Mouse (Mus musculus) Patski (cell line): ENCODE measurements at regions not wholly inside any gene's neighbourhood (a gene's known extent, or its start where the extent isn't known, plus 50 kb on each side); places are given as distances from the start of the nearest gene placed in this dataset.
A peak's percentile ranks its signal among the peaks of the same experiment; 100 is the strongest.
"Not testable (repeated sequence)": the region's sequence is repeated elsewhere in the genome, so short reads cannot be mapped to it uniquely, and the experiment has no call there.

Source experiments
- ATAC-seq: fragments of 100-300 bp; one replicate; pipeline ENCODE4 v1.8.0; 2021
- CTCF ChIA-PET: fragments of 350-600 bp; sonication (Branson Sonifier 250); formaldehyde crosslinking; loops from one replicate; lab custom pipeline; 2022; ENCODE audit warnings: inconsistent platforms; lab: Charles Lee
- POLR2A ChIA-PET: fragments of 350-600 bp; sonication (Branson Sonifier 250); formaldehyde crosslinking; loops from one replicate; lab custom pipeline; 2022; ENCODE audit warnings: antibody characterized with exemption, inconsistent platforms; lab: Charles Lee
- DNase-seq: peaks from one replicate; pipeline ENCODE4 v3.0.0-alpha.2; 2011; ENCODE audit warnings: low read depth, low spot score
- H3K27me3 ChIP-seq: fragments of 371-371 bp; one replicate; pipeline ENCODE4 v1.5.1; 2021
- CTCF ChIP-seq: fragments of 100-300 bp; IDR thresholded peaks from one replicate; pipeline ENCODE4 v1.5.1; 2021
- in situ Hi-C: fragments of 300-500 bp; cut with MboI; formaldehyde crosslinking; loops from 3 replicates; pipeline ENCODE4 v1.11.1; 2018; ENCODE audit warnings: low pct_unique_long_range_greater_than_20kb, mixed read lengths

DNA sequence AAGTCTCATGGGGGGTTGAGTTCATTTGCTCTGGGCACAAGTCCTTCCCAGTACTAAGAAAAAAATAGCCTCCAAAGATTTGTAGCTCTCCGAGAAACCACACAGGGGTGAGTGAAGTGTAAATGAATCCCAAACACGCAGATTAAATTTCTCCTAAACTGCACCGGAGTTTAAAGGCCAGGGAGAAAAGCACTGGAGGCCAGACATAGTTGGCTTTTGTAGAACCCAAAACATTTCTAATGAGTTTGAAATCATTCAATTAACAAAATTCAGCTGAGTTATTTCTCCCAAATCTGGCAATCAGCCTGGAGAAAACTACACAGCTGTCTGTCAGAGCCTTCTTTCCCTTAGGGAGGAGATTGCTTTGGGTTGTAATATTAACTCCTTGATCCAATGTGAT is 166.2 kb upstream of the Cdkn3 start:
- ChIA-PET CTCF (interaction anchor here (1.2 kb wide), 1 partner anchor 9 kb away, joined by 3 read pairs; no protein-coding TSS in a partner anchor), POLR2A (interaction anchor here (0.8 kb wide), 1 partner anchor 40 kb away, joined by 3 read pairs; no protein-coding TSS in a partner anchor)
- peak; percentile 26 for ATAC-seq
- H3K27me3 ChIP-seq, result no peaks in the 10 kb centered on the region
- in situ Hi-C loops, result no loop called here
- peak; percentile 57 for DNase-seq
- no peak for TF ChIP-seq CTCF

DNA sequence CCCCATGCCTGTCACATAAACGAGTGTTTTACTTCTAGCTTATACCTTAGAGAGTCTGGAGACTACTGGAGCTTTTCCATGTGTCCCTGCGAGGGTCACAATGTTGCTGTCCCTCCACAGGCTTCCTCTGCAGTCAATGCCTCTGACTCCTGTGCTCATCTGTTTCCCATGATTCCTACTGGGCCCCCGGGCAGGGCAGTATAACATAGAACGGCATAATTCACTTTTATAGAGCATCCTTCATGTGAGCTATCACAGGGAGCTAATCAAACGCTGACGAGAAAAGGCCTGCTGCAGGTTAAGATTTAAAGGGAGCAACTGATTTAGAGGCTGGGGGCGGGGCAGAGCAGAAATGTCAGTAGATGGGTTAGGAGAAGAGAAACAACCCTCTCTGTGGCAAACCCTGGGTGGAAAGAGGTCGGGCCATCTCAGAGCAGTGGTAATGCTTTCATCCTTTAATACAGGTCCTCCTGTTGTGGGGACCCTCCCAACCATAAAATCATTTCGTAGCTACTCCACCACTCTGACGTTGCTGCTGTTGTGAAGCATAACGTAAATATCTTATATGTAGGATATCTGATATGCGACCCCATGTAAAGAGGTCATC is 168.5 kb upstream of the Cdkn3 start:
- TF ChIP-seq CTCF, result no peak
- ATAC-seq (no peak), DNase-seq (no peak)
- ChIA-PET POLR2A (no interaction called here), CTCF (interaction anchor here (0.8 to 1.0 kb wide), 2 partner anchors 20 to 60 kb away, joined by 3 read pairs; no protein-coding TSS in a partner anchor)
- in situ Hi-C loops, result no loop called here
- H3K27me3 ChIP-seq, result no peaks in the 10 kb centered on the region

GRCm38 (mm10) chr14:46591211-46591610 is 169.1 kb upstream of the Cdkn3 start:
- DNase-seq, result no peak
- no peaks in the 10 kb centered on the region for H3K27me3 ChIP-seq
- CTCF ChIA-PET, result no interaction called here
- POLR2A ChIA-PET, result no interaction called here
- no peak for TF ChIP-seq CTCF
- in situ Hi-C loops, result no loop called here
- ATAC-seq, result no peak

DNA sequence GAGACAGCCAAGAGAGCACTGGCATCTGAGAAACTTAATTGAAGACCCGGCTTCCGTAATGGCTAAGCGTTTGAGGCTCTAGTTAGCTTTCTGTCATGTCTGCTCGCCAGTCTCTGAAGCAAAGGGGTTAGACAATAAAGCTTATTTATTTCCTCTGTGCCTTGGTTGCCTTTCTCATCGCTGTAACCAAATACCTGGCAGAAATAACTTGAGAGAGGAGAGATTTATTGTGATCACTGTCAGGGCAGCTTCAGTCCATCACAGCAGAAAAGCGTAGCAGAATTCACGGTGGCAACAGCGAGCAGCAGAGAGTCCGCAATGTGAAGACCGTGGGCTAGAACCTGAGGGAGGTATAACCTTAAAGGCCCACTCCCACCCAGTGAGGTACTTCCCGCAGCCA is 174.2 kb upstream of the Cdkn3 start:
- CTCF ChIA-PET, result no interaction called here
- no peaks in the 10 kb centered on the region for H3K27me3 ChIP-seq
- ATAC-seq (no peak), DNase-seq (no peak)
- POLR2A ChIA-PET, result interaction anchor here (0.7 kb wide), 1 partner anchor 54 kb away, joined by 4 read pairs; no protein-coding TSS in a partner anchor
- in situ Hi-C loops, result no loop called here
- TF ChIP-seq CTCF, result no peak

DNA sequence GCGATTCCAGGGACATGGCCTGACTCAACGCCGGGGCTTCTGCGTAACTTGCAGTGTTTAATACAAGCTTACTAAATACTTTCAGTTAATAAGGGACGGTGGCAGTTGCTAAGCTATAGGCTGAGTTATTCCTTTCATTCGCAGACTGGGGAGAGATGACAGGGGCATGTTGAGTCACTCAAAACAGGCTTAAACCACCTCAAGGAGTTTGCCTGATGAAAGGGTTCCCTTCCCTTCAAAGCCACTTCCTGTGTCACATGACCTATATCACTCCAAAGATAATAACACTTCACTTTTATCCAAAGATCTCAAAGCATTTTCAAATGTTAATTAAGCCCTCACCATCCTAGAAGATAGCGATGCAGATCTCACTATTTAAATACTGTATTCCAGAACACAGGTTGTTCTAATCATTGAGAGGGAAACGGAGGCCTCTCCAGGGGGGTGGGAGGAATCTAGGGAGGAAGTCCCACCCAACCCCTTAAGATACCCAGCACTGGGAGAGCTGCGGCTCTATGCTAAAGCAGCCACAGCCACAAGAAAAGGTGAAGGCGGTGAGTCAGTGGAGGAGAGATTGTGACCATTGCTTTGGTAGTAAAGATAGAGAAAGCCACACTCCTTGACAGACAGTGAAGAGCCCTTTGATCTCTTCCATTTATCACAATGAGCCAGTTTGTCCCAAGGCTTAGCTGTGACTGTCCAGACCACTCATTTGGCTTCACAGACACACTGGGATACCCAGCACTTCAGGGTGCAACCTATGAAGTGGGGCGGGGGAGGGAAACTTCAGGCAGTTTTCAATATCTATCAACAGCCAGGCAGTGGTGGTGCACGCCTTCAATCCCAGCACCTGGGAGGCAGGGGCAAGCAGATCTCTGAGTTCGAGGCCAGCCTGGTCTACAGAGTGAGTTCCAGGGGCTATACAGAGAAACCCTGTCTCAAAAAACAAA is 182.0 kb upstream of the Cdkn3 start:
- DNase-seq, result no peak
- no peak for ATAC-seq
- ChIA-PET CTCF (no interaction called here), POLR2A (no interaction called here)
- H3K27me3 ChIP-seq, result no peaks in the 10 kb centered on the region
- TF ChIP-seq CTCF, result no peak
- in situ Hi-C loops, result no loop called here

DNA sequence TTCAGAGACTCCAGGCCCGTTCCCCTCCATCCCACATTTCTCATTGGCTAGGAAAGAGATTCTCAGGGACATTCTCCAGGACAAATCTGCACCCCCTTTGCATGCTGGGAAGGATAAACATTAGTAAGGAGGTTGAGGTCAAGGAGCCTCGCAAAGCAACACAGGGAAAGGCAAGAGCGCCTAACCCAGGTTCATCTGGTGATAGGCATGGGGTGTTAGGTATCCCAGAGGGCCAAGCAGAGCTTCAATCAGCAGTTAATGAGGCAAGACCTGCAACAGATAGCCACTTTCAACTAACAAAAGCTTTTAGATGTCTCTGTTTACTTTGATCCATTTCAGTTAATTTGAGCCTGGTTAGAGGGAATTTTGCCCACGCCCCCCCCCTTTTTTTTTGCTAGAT is 184.5 kb upstream of the Cdkn3 start:
- in situ Hi-C loops, result no loop called here
- no peaks in the 10 kb centered on the region for H3K27me3 ChIP-seq
- ChIA-PET POLR2A (interaction anchor here (0.6 kb wide), 1 partner anchor 66 kb away, joined by 3 read pairs; no protein-coding TSS in a partner anchor), CTCF (interaction anchor here (1.4 kb wide), 1 partner anchor 21 kb away, joined by 3 read pairs; no protein-coding TSS in a partner anchor)
- DNase-seq, result no peak
- ATAC-seq, result no peak
- TF ChIP-seq CTCF, result no peak

DNA sequence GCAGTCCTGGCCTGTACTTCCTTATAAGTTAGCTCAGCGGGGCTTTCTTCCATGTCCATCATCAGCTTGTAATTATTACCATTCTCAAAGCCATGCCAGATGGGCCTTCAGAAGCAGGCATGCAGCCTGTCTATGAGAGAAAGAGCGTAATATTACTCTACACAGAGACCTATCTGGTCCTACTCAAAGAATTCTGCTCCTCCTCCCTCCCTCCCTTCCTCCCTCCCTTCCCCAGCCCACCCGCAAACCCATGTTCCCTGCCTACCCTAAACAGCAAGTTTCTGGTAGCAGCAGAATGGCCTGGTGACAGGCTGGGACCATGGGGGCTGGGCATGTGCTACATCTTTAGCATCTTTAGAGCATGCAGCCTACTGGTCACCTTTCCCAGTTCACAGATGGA is 184.9 kb upstream of the Cdkn3 start:
- TF ChIP-seq CTCF, result no peak
- CTCF ChIA-PET, result interaction anchor here (1.4 kb wide), 1 partner anchor 22 kb away, joined by 3 read pairs; no protein-coding TSS in a partner anchor
- POLR2A ChIA-PET, result no interaction called here
- no peak for DNase-seq
- in situ Hi-C loops, result no loop called here
- H3K27me3 ChIP-seq, result no peaks in the 10 kb centered on the region
- no peak for ATAC-seq

GRCm38 (mm10) chr14:46573401-46573800 is 182.9 kb upstream of the Bmp4 start:
- no peak for TF ChIP-seq CTCF
- in situ Hi-C loops, result no loop called here
- ATAC-seq (no peak), DNase-seq (no peak)
- ChIA-PET POLR2A (no interaction called here), CTCF (no interaction called here)
- no peaks in the 10 kb centered on the region for H3K27me3 ChIP-seq

- DNase-seq, CTCF ChIA-PET, in situ Hi-C loops, ATAC-seq, H3K27me3 ChIP-seq, POLR2A ChIA-PET: not testable (repeated sequence)
Observed at GRCm38 (mm10) chr14:46572972-46573371, 182.5 kb upstream of the Bmp4 start.

- DNase-seq (no peak), ATAC-seq (no peak)
- CTCF ChIA-PET, result interaction anchor here (1.1 kb wide), 2 partner anchors 10 to 21 kb away, joined by 3 read pairs; no protein-coding TSS in a partner anchor
- no peaks in the 10 kb centered on the region for H3K27me3 ChIP-seq
- TF ChIP-seq CTCF, result no peak
- in situ Hi-C loops, result no loop called here
- POLR2A ChIA-PET, result interaction anchor here (0.6 kb wide), 1 partner anchor 131 kb away, joined by 6 read pairs; no protein-coding TSS in a partner anchor
Observed at GRCm38 (mm10) chr14:46571841-46572240, 181.4 kb upstream of the Bmp4 start.
